ENCODE assay signal across 8 mouse cellular contexts in genomic region chr2:128127691-128128292, GRCm38 (mm10). TPM values are rescaled to one million over a fixed set of nuclear protein-coding genes. Genes with fewer than 3 reads are reported as not detected.
DNase-seq lines count a peak whose midpoint lies in the region; ATAC-seq lines count a peak whose summit lies in the region.

No protein-coding gene starts in this region.

- H3K4me2 ChIP-seq in hindbrain, embryonic 16.5 days (ENCODE audit: low read length), result peak overlapping the region; percentile 100

- peak overlapping the region; percentile 74 for H3K9ac ChIP-seq in hindbrain, embryonic 16.5 days (ENCODE audit: low read depth, low read length)

- peaks cover 40% of the 10 kb centered on the region for H3K4me1 ChIP-seq in hindbrain, embryonic 16.5 days (ENCODE audit: control insufficient read depth, insufficient read depth, low read depth, low read length)
- H3K4me1 ChIP-seq in megakaryocyte, embryonic 14.5 days, result peaks cover 58% of the 10 kb centered on the region

- 0% methylated on average over 45 of the region's 48 CpGs for WGBS in hindbrain, embryonic 16.5 days

- no peaks in the 10 kb centered on the region for H3K9me3 ChIP-seq in hindbrain, embryonic 16.5 days (ENCODE audit: control insufficient read depth, low read length)
- H3K9me3 ChIP-seq in megakaryocyte, embryonic 14.5 days, result no peaks in the 10 kb centered on the region

- peaks cover 7% of the 10 kb centered on the region for H3K27me3 ChIP-seq in hindbrain, embryonic 16.5 days (replicated peaks; ENCODE audit: control insufficient read depth, insufficient read depth, low read length)
- H3K27me3 ChIP-seq in megakaryocyte, embryonic 14.5 days (replicated peaks), result peaks cover 72% of the 10 kb centered on the region

- H3K36me3 ChIP-seq in hindbrain, embryonic 16.5 days (ENCODE audit: control insufficient read depth, insufficient read depth, low read length), result no peaks in the 10 kb centered on the region
- peaks cover 33% of the 10 kb centered on the region for H3K36me3 ChIP-seq in megakaryocyte, embryonic 14.5 days (replicated peaks; ENCODE audit: low read length)

- ATAC-seq in common myeloid progenitor, adult 5-6 weeks (replicated peaks; ENCODE audit: low read depth, poor library complexity, severe bottlenecking), result peak; percentile 20; the same call in 1 of the 2 replicates
- ATAC-seq in hindbrain, embryonic 16.5 days, result peak; percentile 28

- H3K4me3 ChIP-seq in hindbrain, embryonic 16.5 days (ENCODE audit: low read length), result peak overlapping the region; percentile 71
- peak overlapping the region; percentile 97 for H3K4me3 ChIP-seq in megakaryocyte, embryonic 14.5 days (replicated peaks)

- H3K27ac ChIP-seq in hindbrain, embryonic 16.5 days (ENCODE audit: low read depth, low read length), result peak overlapping the region; percentile 83

- DNase-seq in layer of hippocampus, adult 11-12 months (ENCODE audit: low spot score), result peak; percentile 71
- no peak for DNase-seq in layer of hippocampus, adult 9-10 months (ENCODE audit: low spot score)
- DNase-seq in gastrocnemius, adult 8-10 months (ENCODE audit: low spot score in 2 of 2), result peak; percentile 51 to 72
- peak; percentile 50 to 52 for DNase-seq in left cerebral cortex, postnatal 14 days (ENCODE audit: low spot score in 2 of 2)
- DNase-seq in right cerebral cortex, postnatal 14 days, result peak; percentile 44

- intact Hi-C loops in left cerebral cortex, postnatal 14 days (cut with DNase I), result loop anchor here (5.0 kb wide), 1 partner anchor 445 kb away; no protein-coding TSS in a partner anchor

RNA-seq across cellular contexts. Expression of gene Bcl2l11, which starts 2.0 kb away (rescaled TPM):
- 23.3 and 38.6 TPM in 2 replicates for total RNA-seq in common myeloid progenitor, adult 5-6 weeks (2017)
- 1 to 10 TPM; 2.7 to 5.9 (median 5.1) TPM for total RNA-seq in gastrocnemius, adult 8-10 months (2022)
- polyA plus RNA-seq in hindbrain, embryonic 16.5 days (2015; fragmentation: Nextera tagmentation; extraction: Ambion mirVana), result 8.6 and 12.2 TPM in 2 replicates
- 10 to 100 TPM in 1 of 2 experiments, 1 to 10 TPM in 1; 9.3 to 10.5 TPM for total RNA-seq in left cerebral cortex, postnatal 14 days (2021)
- 13.1 and 21.8 TPM in 2 replicates for polyA plus RNA-seq in megakaryocyte, embryonic 14.5 days (2012; ENCODE audit: insufficient read depth, low replicate concordance)
